Mouse (Mus musculus) ZHBTc4 (cell line): ENCODE data around the gene Cdc40.

Experiments used
- DNase-seq: peaks from one replicate; pipeline ENCODE4 v3.0.0-alpha.2; 2011; ENCODE audit warnings: low read depth, low spot score

Gene Cdc40

DNA sequence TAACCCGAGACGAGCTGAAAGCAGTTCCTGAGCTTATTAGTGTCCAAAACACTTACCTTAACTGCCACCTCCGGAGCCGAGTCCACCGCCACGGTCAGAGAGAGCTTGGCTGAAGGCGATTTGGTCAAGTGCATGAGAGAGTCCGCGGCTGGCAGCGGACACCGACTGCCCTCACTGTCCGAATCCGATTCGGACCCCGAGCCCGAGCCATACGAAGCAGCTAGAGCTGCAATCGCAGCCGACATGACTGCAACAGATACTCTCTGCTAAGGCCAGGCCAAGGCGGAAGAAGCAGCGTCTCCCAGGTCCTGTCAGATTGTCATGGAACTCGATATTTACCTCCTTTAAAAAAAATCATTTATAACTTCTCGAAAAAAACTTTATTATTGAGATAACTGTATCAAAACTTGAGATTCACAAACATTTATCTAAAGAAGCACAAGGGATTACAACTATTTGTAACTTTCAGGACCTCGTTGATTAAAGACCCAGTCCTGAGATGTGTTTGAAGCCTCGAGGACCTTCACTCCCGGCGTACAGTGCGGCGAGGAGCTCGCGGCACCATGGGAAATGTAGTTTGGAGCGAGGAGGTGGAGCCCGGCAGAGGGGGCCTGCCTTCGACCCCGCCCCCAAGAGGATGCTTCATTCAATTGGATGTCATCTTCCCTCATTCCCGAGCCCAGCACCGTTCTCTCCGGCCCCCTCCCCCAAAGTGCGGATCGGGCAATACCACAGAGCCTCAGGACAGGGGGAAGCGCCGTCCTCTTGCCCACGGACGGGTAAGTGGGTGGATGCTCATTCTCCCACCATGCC, at the start of gene Cdc40, which contains the start of gene Wasf1:
Gene Cdc40, minus strand, starts transcription at position 481 of the 813 bp plus-strand sequence.
Gene Wasf1, plus strand, starts transcription at position 645 of the 813 bp plus-strand sequence.
- DNase-seq, result peak; percentile 99

DNA sequence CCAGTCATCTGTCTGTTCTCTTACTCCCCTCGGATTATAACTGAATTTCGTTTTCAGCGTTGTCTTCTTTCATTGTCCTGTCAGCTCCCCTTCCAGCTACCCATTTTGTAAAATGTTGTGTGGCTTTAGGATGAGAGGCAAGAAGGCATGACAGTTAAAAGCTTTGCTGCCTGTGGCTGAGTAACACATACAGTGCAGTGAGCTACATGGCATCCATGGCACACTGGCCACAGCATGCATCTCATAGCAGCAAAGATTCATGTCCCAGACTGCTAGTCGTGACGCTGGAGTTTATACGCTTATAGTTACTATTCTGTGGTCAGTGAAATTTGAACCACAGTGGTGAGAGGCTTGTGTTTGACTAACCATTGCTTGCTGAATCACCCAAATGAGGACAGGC, 36.4 kb upstream of the Cdc40 start:
- DNase-seq, result no peak

DNA sequence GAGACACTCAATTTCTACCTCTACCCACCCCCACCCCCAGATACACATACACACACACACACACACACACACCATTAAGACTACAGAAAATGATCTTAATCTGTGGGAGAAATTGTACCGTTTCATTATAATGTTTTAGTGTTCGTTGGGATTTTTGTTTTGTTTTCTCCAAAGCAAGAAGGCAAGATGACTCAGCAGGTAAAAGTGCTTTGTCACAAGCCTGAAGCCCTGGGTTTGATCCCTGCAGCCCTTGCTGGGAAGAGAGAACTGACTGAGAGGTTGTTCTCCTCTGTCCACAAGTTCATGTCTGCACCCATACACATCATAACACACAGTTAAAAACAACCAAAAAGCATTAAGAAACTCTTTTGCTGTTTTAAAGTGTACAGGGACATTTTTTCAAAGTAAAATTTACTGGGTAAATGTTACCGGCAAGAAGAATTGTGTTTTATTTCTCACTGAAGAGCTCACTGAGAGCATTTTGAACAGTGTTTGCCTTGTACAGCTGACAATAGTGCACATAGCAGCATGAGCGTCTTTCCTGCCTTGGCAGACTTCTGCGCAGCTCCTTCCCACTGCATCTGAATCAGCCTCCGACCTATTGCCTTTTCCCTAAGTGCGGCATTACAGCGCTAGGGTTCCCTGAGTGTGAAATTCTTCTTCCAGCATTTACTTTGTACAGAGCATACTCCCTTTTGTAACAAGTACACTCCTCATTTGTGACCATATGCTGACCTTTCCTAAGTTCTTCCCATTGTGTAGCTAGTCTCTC, 35.7 kb upstream of the Cdc40 start:
- DNase-seq, result peak; percentile 14

GRCm38 (mm10) chr10:40915240-40915639, 32.1 kb upstream of the Cdc40 start:
- DNase-seq, result no peak

DNA sequence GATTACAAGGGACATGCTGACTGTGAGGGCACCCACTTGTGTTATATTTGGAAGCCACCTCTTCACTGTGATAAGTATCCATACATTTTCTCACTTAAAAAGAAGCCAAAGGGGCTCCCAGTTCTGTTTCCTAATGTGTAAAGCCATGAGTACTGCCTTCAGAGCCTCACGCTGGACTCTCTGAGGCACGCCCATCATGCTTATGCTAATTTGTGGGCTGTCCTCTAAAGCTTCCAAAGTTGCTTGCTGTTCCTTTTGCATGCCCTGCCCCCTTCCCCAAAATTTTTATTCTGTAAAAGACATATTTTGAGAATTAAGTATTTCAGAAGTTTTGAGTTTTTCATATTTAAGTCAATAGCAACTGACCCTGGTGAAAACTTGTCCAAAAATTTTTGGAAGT, 27.7 kb upstream of the Cdc40 start:
- peak; percentile 65 for DNase-seq

- no peak for DNase-seq
These were observed 25.5 kb upstream of the Cdc40 start for GRCm38 (mm10) chr10:40908580-40908979.

DNA sequence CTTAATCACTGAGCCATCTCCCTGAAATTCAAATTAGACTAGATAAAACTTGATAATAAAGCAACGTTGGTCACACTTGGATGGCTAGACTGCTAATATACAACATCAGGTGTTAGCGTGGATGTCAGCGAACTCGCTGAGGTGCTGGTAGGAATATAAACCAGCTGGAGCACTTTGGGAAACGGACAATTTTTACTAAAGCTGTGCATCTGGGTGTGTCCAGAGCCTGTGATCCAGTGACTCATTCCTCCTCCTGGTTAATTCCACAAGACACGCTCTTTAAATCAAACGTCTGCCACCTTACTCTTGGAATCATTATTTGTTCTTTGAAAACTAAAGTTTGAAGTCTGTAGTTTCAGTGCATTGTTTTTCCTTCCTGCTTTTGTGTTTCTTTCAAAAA, 23.7 kb upstream of the Cdc40 start:
- DNase-seq, result no peak

DNA sequence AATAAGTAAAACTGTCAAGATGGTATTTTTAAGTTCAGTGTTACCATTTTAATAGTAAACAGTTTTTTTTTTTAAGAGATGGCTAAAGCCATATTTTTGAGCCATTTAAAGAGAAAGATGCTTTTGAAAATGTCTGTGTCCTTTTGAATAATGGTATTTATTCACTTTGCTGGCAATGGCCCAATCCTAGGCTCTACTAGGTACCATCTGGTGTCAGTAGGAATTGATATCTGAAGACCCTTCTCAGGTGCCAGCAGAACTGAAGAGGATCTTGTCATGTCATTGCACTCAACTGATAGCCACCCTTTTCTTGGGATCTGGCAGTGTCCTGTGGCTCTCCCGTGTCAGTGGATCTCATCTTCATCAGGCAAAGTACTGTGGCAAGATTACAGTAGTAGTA, 23.0 kb upstream of the Cdc40 start:
- DNase-seq, result no peak

GRCm38 (mm10) chr10:40901786-40902185, 18.7 kb upstream of the Cdc40 start:
- no peak for DNase-seq

GRCm38 (mm10) chr10:40896656-40897055, 13.5 kb upstream of the Cdc40 start:
- no peak for DNase-seq

GRCm38 (mm10) chr10:40895765-40896164, 12.7 kb upstream of the Cdc40 start:
- DNase-seq, result no peak

DNA sequence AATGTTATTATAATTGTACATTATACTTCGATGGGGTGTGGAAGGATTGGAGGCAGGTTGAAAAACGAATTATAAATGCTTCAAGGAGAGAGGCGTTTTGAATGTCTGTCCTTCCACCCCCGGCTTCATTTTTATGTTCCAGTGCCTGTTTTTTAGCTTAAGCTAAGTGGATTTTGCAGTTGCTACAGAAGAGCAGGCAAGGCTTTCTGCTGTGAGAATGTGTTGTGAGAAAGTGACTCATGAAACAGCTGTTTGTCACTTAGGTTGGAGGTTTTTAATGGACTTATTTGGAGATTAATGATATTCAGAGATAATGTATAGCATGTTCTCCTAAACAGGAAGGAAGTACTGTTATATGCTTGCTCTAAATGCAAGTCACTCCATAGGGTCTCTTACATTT, 6.0 kb upstream of the Cdc40 start:
- no peak for DNase-seq

- DNase-seq, result no peak
These were observed 4.2 kb upstream of the Cdc40 start for GRCm38 (mm10) chr10:40887316-40887715.

DNA sequence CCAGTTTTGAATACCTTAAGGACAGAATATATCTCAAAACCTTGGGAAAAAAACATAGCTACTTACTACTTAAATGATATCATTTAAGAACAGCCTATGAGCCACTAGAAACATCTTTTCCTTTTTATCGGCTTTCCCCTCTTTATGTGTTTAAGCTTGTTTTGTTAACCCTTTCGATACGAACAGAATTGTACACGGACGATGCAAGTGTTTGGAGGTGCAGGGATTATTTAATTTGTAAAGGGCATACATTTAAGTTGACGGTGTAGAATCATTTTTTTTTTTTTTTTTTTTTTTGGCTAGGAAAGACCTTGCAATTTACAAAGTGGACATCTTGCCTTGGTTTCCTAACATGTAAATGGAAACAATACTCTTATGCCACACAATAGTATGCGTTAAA, 2.3 kb upstream of the Cdc40 start:
- no peak for DNase-seq

- DNase-seq, result peak; percentile 73
These were observed 1.2 kb upstream of the Cdc40 start for GRCm38 (mm10) chr10:40884279-40884806.

GRCm38 (mm10) chr10:40883644-40884278, 650 bp upstream of the Cdc40 start:
- DNase-seq, result no peak

GRCm38 (mm10) chr10:40882333-40882732, 778 bp downstream of the Cdc40 start:
- no peak for DNase-seq

- no peak for DNase-seq
These were observed 1.9 kb downstream of the Cdc40 start for GRCm38 (mm10) chr10:40881236-40881635.

GRCm38 (mm10) chr10:40879969-40880368, 3.1 kb downstream of the Cdc40 start:
- no peak for DNase-seq

DNA sequence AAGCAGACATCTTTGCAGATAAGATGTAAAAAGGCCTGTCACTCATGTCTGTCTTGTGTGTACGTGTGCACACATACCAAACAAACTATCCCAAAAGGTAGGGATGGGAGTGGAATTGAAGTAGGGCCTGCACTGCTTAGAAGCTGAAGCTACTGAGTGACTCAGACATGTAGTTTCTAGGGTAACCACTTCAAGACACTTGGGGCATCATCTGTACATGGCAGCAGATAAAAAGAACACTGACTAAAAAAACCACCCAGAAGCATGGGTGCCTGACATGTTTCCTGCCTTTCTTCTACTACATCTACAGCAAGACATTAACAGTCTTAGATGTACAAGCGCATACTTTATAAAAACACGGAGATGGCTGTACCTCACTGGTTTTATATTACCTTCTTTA, 4.9 kb downstream of the Cdc40 start:
- DNase-seq, result no peak

DNA sequence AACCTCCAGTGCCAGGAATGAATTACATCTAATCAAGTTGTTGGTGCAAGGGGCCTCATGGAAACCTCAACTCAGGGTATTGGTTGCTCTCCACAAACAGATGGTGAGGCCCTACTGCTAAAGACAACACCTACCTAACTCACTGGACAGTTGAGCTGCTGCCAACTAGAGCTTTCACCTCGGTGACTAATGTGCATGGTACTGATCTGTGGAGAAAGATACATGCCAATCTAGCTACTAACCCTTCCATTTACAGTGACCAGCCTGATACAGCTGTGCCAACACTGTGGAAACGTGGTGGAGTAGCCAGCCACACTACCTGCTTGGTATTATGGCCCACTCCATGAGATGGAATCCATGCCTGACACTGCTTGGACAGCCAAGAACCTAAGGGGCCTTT, 11.1 kb downstream of the Cdc40 start:
- no peak for DNase-seq

GRCm38 (mm10) chr10:40871301-40871700, 11.8 kb downstream of the Cdc40 start:
- DNase-seq, result no peak
